Mouse (Mus musculus) limb, embryonic 14.5 days (tissue): ENCODE results near the gene Sp6. TPM values are rescaled to one million over a fixed set of nuclear protein-coding genes. Genes with fewer than 3 reads are reported as not detected.

Experiments
- ATAC-seq: fragments of 200-750 bp; cut with Nextera tagmentation; 2 replicates; pipeline ENCODE4 v1.8.0; 2017; ENCODE audit warnings: low read depth, moderate number of reproducible peaks, moderate TSS enrichment; ENCODE audit not compliant: low FRiP score
- DNase-seq: peaks from one replicate; pipeline ENCODE4 v3.0.0-alpha.2; 2015; ENCODE audit warnings: low spot score
- H3K27ac ChIP-seq: fragments of 300-500 bp; sonication (generic); replicated peaks from 2 replicates; pipeline ENCODE4 v1.5.1; 2014; ENCODE audit warnings: low read depth, mild to moderate bottlenecking, low read length, moderate library complexity, mixed read lengths
- H3K27me3 ChIP-seq: fragments of 300-500 bp; sonication (generic); 2 replicates; pipeline ENCODE4 v1.6.1; 2014; ENCODE audit warnings: low read length, mixed read lengths; ENCODE audit not compliant: control insufficient read depth, insufficient read depth
- H3K36me3 ChIP-seq: fragments of 300-500 bp; sonication (generic); 2 replicates; pipeline ENCODE4 v1.6.1; 2014; ENCODE audit warnings: mild to moderate bottlenecking, low read length, moderate library complexity, mixed read lengths; ENCODE audit not compliant: control insufficient read depth, insufficient read depth
- H3K4me1 ChIP-seq: fragments of 300-500 bp; sonication (generic); 2 replicates; pipeline ENCODE4 v1.6.1; 2014; ENCODE audit warnings: antibody characterized with exemption, low read length, mixed read lengths; ENCODE audit not compliant: control insufficient read depth, insufficient read depth
- H3K4me2 ChIP-seq: fragments of 300-500 bp; sonication (generic); replicated peaks from 2 replicates; pipeline ENCODE4 v1.6.1; 2014; ENCODE audit warnings: low read depth, mild to moderate bottlenecking, low read length, moderate library complexity; ENCODE audit not compliant: severe bottlenecking
- H3K4me3 ChIP-seq: fragments of 300-500 bp; sonication (generic); replicated peaks from 2 replicates; pipeline ENCODE4 v1.5.1; 2014; ENCODE audit warnings: low read length
- H3K9ac ChIP-seq: fragments of 300-500 bp; sonication (generic); 2 replicates; pipeline ENCODE4 v1.6.1; 2014; ENCODE audit warnings: mild to moderate bottlenecking, low read depth, low read length, moderate library complexity; ENCODE audit not compliant: severe bottlenecking
- H3K9me3 ChIP-seq: fragments of 300-500 bp; sonication (generic); 2 replicates; pipeline ENCODE4 v1.6.1; 2016; ENCODE audit warnings: low read length; ENCODE audit not compliant: control insufficient read depth
- POLR2A ChIP-seq: fragments of 200-500 bp; IDR thresholded peaks from 2 replicates; pipeline ENCODE4 v1.8.0; 2012; ENCODE audit warnings: inconsistent platforms, mild to moderate bottlenecking, moderate library complexity, borderline replicate concordance; ENCODE audit not compliant: insufficient read depth, insufficient read length; ENCODE audit errors: extremely low read depth
- WGBS: fragments of 180-500 bp; shearing (Covaris S2); extraction: QIAGEN DNeasy Blood & Tissue Kit; methylation state at CpG from one replicate; pipeline ENCODE4 v1.1.7; 2014; 5-methylcytosine and 5-hydroxymethylcytosine counted together
- polyA plus RNA-seq, 2 experiments: library from polyadenylated mRNA; depleted of rRNA in 1 of 2; stranded (reverse) in 1 of 2; unstranded in 1 of 2; fragments of >200 nt; fragmentation: Nextera tagmentation in 1 of 2; extraction: Ambion mirVana in 1 of 2; gene quantifications; 2 replicates each; pipeline versions ENCODE4 v1.2.1 to v1.2.3; 2012 to 2014

Sp6 gene
- polyA plus RNA-seq, 2 experiments = 4.5 to 5.6 TPM

DNA sequence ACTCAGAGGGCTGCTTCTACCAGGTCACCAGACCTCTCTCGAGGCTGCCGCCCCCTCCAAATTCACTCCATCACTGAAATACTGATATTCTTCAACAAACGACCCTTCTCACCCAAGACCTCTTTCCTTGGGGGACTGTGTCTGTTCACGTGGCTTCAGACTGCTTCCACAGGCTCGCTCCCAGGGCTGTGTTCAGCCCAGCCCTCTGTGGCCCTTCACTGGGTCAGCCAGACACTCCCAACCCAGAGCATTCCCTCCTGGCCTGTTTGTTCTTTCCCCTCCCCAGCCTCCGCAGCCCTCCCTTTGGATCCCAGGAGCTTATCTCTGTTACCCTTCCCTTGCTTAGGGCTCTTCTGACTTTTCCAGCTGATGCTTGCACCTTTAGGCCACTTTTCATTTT lies 44.7 kb upstream of the Sp6 start:
- Histone ChIP-seq H3K9ac (no peak overlapping the region), H3K4me2 (no peak overlapping the region), H3K27me3 (no peaks in the 10 kb centered on the region), H3K9me3 (no peaks in the 10 kb centered on the region), H3K36me3 (no peaks in the 10 kb centered on the region), H3K4me3 (no peak overlapping the region), H3K27ac (no peak overlapping the region), H3K4me1 (peaks cover 14% of the 10 kb centered on the region)
- WGBS = 74% methylated on average over 6 of the region's 6 CpGs
- DNase-seq (no peak), ATAC-seq (no peak)
- no peak for TF ChIP-seq POLR2A

DNA sequence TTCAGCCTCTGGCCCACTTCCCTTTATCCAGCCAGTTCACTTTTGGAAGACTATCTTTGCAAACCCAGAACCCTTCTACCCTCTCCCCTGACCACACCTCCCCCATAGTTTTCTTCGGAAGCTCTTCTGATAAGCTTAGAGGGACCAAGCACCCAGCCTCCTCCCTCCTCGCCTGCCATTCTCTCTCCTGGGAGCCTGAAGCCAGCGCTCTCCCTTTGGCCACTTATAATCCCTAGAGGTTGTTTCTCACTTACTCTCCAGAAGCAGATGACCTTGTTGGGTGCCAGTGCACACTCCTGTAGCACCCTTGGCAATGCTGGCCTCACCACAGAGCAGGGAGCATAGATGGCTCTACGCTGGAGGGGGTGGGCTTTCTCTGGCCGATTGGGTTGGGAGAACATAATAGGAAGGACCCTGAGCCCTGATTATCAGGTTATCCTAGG lies 43.9 kb upstream of the Sp6 start:
- DNase-seq (no peak), ATAC-seq (no peak)
- H3K27ac ChIP-seq = peak overlapping the region; percentile 70
- no peak overlapping the region for H3K4me2 ChIP-seq
- peaks cover 14% of the 10 kb centered on the region for H3K4me1 ChIP-seq
- no peak overlapping the region for H3K4me3 ChIP-seq
- H3K9ac ChIP-seq = peak overlapping the region; percentile 17
- no peaks in the 10 kb centered on the region for H3K9me3 ChIP-seq
- H3K36me3 ChIP-seq = no peaks in the 10 kb centered on the region
- no peaks in the 10 kb centered on the region for H3K27me3 ChIP-seq
- TF ChIP-seq POLR2A = no peak
- 71% methylated on average over 5 of the region's 5 CpGs for WGBS

DNA sequence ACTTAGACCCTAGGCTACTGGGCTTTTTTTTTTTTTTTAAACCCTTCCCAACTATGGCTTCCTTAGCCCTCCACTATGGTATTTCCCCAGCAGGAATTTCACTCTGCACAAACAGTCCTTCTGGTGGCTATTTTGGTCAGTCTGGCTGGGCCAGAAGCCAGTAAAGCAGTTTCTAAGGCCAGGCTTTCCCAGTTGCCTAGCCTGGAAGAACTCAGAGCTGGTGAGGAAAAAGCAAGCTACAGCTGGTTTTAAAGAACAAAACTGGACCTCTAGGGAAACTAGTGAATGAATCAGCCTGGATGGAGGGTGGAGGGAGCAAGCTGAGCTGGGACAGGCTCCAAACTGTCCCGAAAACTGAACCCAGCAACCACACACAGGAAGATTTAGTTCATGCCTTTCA lies 43.4 kb upstream of the Sp6 start:
- no peak overlapping the region for H3K4me2 ChIP-seq
- WGBS = 35% methylated on average over 1 of the region's 1 CpGs
- ATAC-seq (peak; percentile 48), DNase-seq (peak; percentile 72)
- H3K9me3 ChIP-seq = no peaks in the 10 kb centered on the region
- H3K4me3 ChIP-seq = no peak overlapping the region
- no peaks in the 10 kb centered on the region for H3K36me3 ChIP-seq
- H3K9ac ChIP-seq = peak overlapping the region; percentile 17
- H3K27me3 ChIP-seq = no peaks in the 10 kb centered on the region
- H3K4me1 ChIP-seq = peaks cover 14% of the 10 kb centered on the region
- TF ChIP-seq POLR2A = no peak
- peak overlapping the region; percentile 70 for H3K27ac ChIP-seq

DNA sequence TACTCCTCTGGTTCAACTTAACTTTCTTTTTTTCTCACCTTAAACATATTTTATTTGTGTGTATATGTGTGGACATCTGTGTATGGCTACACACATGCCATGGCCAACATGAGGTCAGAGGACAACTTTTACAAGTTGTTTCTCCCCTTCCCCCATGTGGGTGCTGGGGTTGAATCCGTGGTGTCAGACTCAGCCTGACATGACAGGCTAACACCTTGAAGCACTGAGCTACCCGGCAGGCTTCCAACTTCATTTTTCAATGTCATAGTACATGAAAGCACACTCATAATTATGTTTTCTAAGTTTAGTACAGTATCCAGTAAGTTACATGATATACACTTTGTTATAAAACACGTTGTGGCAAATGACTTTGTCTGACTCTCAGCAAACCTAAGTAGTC lies 42.9 kb upstream of the Sp6 start:
- Histone ChIP-seq H3K4me3 (no peak overlapping the region), H3K9me3 (no peaks in the 10 kb centered on the region), H3K4me2 (no peak overlapping the region), H3K27me3 (no peaks in the 10 kb centered on the region), H3K9ac (no peak overlapping the region), H3K27ac (peak overlapping the region; percentile 70), H3K36me3 (no peaks in the 10 kb centered on the region), H3K4me1 (peaks cover 14% of the 10 kb centered on the region)
- no peak for DNase-seq
- ATAC-seq = no peak
- TF ChIP-seq POLR2A = no peak
- WGBS = 63% methylated on average over 3 of the region's 3 CpGs

DNA sequence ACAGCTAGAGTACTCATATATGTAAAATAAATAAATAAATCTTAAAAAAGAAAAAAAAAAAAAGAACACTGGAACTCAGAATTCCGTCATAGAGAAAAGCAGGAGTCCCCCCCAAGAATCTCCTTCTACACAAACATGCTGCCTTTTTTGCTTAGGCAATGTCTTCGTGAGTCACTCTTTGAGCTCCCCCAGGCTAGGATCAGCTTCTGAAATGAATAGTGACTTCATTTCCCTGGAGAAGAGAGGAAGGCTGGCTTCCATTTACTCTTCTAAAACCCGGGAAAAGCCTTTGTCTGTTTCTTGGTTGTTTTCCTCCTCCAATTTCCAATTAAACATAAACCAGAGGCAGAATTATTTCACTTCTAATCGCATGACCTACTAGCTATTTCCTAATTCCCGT lies 40.3 kb upstream of the Sp6 start:
- Histone ChIP-seq H3K4me3 (no peak overlapping the region), H3K4me2 (no peak overlapping the region), H3K27me3 (no peaks in the 10 kb centered on the region), H3K4me1 (peaks cover 26% of the 10 kb centered on the region), H3K36me3 (no peaks in the 10 kb centered on the region), H3K9me3 (no peaks in the 10 kb centered on the region), H3K27ac (no peak overlapping the region), H3K9ac (no peak overlapping the region)
- ATAC-seq (no peak), DNase-seq (no peak)
- WGBS = 76% methylated on average over 5 of the region's 5 CpGs
- TF ChIP-seq POLR2A = no peak

DNA sequence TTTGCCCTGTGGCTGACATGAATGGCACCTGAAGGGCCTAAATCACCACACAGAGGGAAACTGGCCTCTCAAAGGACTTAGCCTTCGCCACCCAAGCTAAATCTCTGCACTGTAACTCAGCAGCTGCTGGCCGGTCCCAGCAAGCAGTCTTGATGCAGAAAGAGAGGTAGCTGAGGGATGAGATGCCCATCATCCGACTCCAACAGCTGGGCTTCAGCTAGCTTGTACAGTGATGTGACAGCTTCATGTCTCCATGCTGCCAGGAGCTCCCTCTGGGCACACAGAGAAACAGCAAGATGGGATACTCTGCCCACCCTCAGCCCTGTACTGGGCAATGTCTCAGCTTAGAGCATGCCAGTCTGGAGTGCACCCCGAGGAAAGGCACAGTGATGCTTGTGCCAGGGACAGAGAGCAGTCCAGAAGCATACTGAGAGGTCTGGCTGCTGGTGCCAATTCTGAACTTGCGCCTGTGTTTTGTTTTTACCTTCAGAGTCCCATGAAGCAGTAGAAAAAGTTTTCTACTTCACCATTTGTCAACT lies 39.7 kb upstream of the Sp6 start:
- WGBS = 83% methylated on average over 5 of the region's 5 CpGs
- ATAC-seq (no peak), DNase-seq (no peak)
- no peak for TF ChIP-seq POLR2A
- H3K4me2 ChIP-seq = no peak overlapping the region
- H3K36me3 ChIP-seq = no peaks in the 10 kb centered on the region
- no peak overlapping the region for H3K27ac ChIP-seq
- H3K4me3 ChIP-seq = no peak overlapping the region
- H3K9ac ChIP-seq = no peak overlapping the region
- peaks cover 29% of the 10 kb centered on the region for H3K4me1 ChIP-seq
- H3K27me3 ChIP-seq = no peaks in the 10 kb centered on the region
- no peaks in the 10 kb centered on the region for H3K9me3 ChIP-seq
